Mouse (Mus musculus): Measurements from ENCODE around the gene Tnc. TPM values are rescaled to one million over a fixed set of nuclear protein-coding genes. Genes with fewer than 3 reads are reported as not detected.
"Not testable (repeated sequence)": the region's sequence is repeated elsewhere in the genome, so short reads cannot be mapped to it uniquely, and the experiment has no call there.

Tnc gene
- total RNA-seq, 2 experiments from 2014 or later, result 1.0 to 3.7 TPM

DNA sequence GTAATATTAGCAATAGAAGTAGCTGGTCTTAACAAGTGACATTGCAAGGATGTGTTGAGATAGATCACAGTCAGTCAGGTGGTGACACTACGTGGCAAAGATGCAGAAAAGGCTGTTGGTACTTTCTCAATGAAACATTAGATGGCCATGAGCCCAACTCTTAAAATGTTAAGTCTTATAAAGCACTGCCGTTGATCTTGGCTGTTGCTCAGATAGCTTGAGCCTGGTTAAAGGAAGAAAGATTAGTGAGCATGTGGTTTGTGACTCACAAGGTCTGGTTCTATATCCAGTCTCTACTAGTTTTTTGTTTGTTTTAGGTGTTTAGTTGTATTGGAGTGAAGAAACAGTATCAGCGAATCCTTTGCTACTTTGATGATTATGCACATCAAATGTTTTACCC is 76.9 kb downstream of the Tnc start:
- DNase-seq (ENCODE audit: low spot score), result no peak

- DNase-seq (ENCODE audit: low spot score), result no peak
These were observed 83.4 kb downstream of the Tnc start for GRCm38 (mm10) chr4:63963410-63963809.

GRCm38 (mm10) chr4:63961858-63962468 is 84.9 kb downstream of the Tnc start:
- no peak for DNase-seq (ENCODE audit: low spot score)

DNA sequence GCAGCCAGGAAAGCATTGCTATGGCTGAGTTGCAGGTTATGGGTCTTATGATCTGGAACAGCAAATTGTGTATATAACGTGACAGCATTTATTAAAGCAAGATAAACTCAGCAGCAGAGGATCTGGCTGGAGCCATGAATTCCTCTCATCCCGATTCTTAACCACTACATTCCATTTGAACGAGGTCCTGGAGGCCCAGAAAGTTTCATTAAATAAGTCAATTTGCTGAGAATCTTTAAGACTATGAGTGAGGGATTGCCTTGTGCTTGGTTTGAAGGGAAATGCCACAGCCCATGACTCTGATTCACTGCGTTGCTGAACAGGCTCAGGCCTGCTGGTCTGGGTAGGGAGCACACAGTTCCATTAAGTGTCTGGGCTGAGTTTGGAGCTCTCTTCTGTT is 88.2 kb downstream of the Tnc start:
- no peak for DNase-seq (ENCODE audit: low spot score)

DNA sequence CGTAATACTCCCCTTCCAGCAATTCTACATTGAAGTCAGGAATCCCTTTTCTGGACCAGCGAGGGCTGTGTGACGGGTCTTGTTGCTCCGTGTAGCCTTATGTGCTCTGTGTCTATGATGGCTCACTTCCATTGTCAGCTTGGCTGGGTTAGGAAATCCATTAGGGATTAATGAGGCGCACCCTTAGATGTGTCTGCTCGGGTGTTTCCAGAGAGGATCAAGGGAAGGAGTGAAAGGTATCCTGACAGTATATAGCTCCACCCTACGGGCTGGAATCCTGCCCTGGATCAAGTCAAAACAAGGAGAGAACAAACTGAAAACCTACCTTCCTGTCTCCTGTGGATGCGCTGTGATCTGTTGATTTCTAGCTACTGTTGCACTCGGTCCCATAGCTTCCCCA is 96.8 kb downstream of the Tnc start:
- no peak for DNase-seq (ENCODE audit: low spot score)

DNA sequence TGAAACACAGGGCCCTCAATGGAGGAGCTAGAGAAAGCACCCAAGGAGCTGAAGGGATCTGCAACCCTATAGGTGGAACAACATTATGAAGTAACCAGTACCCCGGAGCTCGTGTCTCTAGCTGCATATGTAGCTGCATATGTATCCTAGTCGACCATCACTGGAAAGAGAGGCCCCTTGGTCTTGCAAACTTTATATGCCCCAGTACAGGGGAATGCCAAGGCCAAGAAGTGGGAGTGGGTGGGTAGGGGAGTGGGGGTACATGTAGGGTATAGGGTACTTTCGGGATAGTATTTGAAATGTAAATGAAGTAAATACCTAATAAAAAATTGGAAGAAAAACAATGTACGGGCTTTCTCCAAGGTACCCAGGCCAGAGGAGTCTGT is 98.1 kb downstream of the Tnc start:
- DNase-seq (ENCODE audit: low spot score), result not testable (repeated sequence)

GRCm38 (mm10) chr4:63948066-63948687 is 98.6 kb downstream of the Tnc start:
- peak; percentile 65 for DNase-seq (ENCODE audit: low spot score)

GRCm38 (mm10) chr4:63943813-63944212 is 103.0 kb downstream of the Tnc start:
- no peak for DNase-seq (ENCODE audit: low spot score)

- DNase-seq (ENCODE audit: low spot score), result no peak
These were observed 103.9 kb downstream of the Tnc start for GRCm38 (mm10) chr4:63942875-63943274.

- DNase-seq (ENCODE audit: low spot score), result no peak
These were observed 105.4 kb downstream of the Tnc start for GRCm38 (mm10) chr4:63941420-63941819.

GRCm38 (mm10) chr4:63939428-63939827 is 107.4 kb downstream of the Tnc start:
- no peak for DNase-seq (ENCODE audit: low spot score)

DNA sequence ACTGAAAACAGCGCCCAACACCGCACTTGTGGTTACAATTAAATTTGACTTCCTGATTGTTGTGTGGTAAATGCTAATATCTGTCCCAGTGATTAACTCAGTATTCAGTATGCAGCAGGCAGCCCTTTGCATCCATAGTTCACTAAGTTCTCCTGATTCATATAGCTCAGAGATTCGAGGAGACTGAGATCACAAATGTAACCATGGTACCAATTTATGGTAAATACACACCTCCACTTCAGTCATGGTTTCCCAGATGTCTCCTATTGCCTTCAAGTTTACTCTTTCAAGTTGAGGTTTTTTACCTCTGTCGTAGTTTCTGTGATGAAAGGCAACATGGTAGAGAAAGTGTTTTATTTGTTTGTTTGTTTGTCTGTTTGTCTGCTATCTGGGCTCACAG is 110.9 kb downstream of the Tnc start:
- no peak for DNase-seq (ENCODE audit: low spot score)

DNA sequence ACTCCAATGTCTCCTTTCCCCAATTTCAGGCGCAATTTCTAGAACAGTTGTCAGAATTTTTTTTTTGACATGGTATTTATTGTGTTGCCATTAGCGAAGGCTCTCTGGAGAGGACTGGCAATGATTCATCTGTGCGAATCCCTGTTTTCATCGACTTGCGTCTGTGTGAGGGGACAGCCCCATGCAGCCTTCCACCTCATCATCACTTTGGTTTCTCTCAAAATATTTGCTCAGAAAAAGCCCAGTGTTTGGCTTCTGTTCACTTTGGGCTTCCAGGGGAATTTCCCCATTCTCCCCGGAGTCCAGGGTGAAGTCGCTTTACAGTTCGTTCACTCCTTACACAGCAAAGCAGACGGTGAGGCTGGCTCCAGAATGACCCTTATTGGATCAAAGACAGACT is 111.5 kb downstream of the Tnc start:
- no peak for DNase-seq (ENCODE audit: low spot score)

DNA sequence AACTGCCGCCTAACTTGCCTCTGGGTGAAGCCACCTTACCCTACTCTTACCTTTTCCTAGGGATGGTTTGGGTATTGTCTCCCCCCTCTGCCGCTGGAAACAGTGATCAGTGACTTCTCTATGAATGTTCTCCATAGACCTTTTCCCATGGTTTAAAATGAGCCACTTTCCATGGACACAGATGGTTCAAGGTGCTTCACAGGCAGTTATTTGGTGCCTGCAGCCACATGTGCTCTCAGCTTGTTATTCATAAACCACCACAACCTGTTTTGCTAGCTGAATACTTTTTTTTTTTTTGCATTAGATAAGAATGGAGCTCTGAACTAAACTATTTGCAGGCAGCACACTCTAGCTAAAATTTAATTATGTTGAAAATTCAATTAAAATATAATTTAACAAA is 116.0 kb downstream of the Tnc start:
- DNase-seq (ENCODE audit: low spot score), result no peak

DNA sequence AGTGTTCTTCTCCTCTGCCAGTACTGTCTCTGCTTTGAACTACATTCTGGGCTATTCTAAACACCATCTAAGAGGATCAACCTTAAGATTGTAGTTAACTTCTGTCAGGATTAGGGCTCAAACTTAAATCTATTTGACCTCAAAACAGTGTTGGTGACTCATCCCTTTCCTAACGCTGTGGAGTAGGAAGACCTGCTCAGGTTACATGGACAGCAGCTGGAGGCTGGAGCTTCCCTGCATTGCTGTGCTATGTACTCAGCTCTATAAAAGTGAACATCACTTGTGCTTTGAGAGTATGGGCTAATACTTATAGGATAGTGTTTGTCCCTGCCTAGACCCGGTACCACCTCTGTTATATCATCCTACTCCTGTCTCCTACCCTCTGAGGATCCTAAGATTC is 117.3 kb downstream of the Tnc start:
- DNase-seq (ENCODE audit: low spot score), result no peak

- DNase-seq (ENCODE audit: low spot score), result no peak
These were observed 118.6 kb downstream of the Tnc start for GRCm38 (mm10) chr4:63928192-63928591.

DNA sequence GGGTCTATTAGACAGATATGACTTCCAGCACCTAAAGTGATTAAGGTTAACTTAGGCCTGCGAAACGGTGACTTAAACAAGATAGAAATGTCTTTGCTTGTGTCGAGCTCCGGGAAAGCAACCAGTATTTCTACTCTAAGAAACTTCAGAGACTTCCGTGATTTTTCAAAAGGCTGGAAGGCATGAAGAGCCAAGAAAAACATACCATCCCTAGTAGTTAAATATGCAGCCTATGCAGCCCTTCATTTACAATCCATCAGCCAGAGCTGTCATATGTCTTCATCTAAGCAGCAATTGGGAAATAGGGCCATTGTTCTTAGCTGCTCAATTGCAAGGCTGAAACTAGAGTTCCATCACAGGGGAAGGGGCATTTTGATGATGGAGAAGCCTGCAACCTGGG is 129.6 kb downstream of the Tnc start:
- DNase-seq (ENCODE audit: low spot score), result no peak

- DNase-seq (ENCODE audit: low spot score), result no peak
These were observed 130.1 kb downstream of the Tnc start for GRCm38 (mm10) chr4:63916753-63917152.

- DNase-seq (ENCODE audit: low spot score), result no peak
These were observed 130.5 kb downstream of the Tnc start for GRCm38 (mm10) chr4:63916288-63916687.

All from gastrocnemius, adult 18-20 months (tissue).